Mouse (Mus musculus) right cerebral cortex, postnatal 25 days (tissue): ENCODE data around the gene Ccdc91.

Experiments
- DNase-seq: peaks from one replicate; pipeline ENCODE4 v3.0.0; 2022

Ccdc91 gene

DNA sequence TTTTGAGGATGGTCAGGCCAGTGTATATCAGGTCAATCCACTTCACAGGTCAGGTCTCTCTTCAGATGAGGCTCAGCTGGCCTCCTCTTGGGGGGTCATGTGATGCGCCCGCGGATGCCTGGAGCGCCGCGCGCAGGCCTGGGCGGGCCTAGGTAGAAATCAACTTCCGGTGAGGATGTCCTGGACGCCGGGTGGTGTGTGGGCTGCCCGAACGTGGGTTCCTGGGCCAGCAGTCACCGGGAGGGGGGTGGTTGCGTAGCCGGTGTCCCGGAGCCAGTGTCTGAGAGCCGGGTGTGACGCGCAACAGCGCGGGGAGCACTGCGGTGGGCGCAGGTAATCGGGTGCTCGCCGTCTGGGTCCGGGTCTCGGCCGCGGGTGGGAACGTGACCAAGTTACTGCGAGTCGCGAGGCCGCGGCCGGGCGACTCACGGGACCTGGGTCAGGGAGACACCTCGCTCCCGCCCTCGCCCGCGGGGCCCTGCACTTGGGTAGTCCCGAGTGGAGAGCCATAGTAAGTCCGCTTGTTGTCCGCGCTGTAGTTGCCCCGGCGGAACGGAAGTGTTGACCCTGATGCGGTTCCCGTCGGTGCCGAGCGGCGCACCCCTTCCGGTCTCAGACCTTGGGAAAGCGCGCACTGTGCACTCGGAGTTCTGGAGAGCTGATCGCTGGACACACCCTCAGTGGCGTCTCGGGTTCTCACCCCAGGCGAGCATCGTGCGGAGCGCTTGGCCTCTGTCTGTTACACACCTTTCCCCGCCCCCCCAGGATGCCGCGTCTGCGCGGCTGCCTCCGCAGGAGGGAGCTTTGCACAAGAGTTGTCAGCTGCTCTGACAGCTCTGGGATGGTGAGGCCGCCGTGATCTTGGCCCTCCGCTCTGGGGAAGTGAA is at the start of gene Ccdc91:
Gene Ccdc91, plus strand, starts transcription at position 102 of the 887 bp plus-strand sequence.
- DNase-seq: peak; percentile 88

DNA sequence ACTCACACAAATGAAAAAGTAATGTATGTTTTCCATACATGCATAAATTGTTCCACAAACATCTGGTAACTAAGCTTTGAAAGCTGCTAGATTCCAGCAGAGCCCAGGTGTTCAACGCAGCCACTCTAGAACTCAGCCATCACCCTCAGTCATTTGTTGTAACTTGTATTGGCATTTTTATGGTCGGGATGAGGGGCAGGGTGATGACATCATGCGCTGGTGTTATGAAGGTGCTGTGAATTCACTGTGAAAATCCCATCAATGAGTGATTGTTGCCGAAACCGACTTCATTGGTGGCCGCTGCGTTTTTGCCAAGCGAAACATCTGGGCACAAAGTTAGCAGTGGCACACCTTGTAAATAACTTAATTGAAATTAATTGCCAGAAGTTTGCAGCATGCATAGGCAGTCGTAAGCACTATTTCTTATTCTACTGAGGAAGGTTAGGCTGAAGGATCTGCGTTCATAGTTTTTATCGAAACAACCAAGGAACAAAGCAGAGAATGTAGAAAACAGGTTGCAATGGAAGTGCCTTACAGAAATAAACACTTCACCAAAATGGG is 48.6 kb upstream of the Ccdc91 start:
- no peak for DNase-seq

GRCm38 (mm10) chr6:147455775-147456174 is 19.9 kb upstream of the Ccdc91 start:
- no peak for DNase-seq

- no peak for DNase-seq
These were observed 16.9 kb upstream of the Ccdc91 start for GRCm38 (mm10) chr6:147458637-147459301.

- no peak for DNase-seq
These were observed 5.6 kb upstream of the Ccdc91 start for GRCm38 (mm10) chr6:147470016-147470415.

GRCm38 (mm10) chr6:147481141-147481540 is 5.5 kb downstream of the Ccdc91 start:
- DNase-seq: no peak

DNA sequence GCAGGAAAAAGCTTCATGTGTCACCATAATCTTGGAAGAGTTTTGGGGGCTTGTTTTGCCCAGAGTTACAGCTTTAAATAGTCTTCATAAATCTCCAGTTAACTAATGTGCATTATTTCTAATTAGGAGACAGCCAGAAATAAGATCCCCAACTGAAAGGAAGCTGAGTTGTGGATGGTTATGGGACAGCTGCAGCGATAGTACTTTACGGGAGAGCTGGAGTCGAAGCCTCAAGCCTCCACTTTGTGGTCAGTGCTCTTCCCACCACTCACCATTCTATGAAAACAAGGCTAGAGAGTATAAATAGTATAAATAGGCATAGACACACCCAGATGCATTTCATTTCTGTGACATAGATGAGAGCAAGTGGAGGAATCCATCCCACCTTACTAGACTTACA is 14.5 kb downstream of the Ccdc91 start:
- no peak for DNase-seq

DNA sequence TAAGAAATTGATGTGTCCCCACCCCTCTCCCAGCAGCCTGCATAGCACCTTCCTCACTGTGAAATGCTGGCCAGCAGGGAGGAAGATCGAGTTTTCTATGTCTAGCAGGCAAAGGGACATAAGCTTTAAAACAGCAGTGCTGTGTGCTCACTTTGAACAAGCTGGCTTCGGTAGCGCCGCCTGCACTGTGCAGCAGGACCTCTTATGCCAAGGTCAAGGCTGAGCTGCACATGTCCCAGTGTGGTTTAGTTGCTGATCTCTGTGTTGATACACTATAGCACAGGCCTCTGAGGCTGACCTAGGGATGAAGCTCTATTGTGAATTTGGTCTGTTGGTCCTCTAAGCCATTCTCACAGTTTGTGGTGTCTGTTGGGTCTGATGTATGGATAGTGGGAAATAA is 16.9 kb downstream of the Ccdc91 start:
- DNase-seq: no peak

GRCm38 (mm10) chr6:147501439-147501838 is 25.8 kb downstream of the Ccdc91 start:
- no peak for DNase-seq

DNA sequence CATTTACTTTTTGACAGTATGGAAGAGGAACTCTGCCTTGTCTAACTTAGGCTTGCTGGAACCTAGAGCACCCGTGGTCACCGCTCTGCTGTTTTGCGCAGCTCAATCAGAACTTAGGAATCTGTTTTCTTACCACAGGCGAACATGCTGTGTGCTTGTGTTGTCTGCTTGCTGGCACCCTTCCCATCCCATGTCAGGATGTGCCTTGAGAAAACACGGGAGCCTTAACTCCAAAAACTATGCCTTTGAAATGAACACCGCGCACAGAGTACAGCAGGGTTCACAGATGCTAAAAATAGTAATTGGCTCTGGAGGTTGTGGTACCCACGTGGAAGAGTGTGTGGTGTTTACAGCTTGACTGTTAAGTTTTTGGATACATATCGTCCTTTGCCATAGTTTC is 30.4 kb downstream of the Ccdc91 start:
- no peak for DNase-seq

GRCm38 (mm10) chr6:147506496-147506895 is 30.9 kb downstream of the Ccdc91 start:
- no peak for DNase-seq

DNA sequence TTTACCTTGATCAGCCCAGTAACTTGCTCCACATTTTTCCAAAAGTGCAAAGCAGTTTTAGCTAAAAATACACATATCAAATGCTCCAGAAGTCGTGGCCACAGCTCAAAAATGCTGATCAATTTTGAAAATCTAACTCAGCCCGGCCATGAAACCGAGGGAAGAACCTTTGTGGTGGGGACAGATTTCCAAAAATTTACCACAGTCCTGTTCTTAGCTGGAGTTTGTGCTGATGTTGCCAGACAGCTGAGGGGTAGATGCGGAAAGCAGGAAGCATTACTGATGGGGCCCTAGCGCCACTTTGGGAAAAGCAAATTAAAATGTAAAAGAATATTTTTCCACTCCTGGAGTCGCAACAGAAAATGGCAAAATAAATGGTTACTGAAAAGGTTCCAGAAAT is 31.6 kb downstream of the Ccdc91 start:
- DNase-seq: no peak

GRCm38 (mm10) chr6:147510516-147510915 is 34.9 kb downstream of the Ccdc91 start:
- no peak for DNase-seq

DNA sequence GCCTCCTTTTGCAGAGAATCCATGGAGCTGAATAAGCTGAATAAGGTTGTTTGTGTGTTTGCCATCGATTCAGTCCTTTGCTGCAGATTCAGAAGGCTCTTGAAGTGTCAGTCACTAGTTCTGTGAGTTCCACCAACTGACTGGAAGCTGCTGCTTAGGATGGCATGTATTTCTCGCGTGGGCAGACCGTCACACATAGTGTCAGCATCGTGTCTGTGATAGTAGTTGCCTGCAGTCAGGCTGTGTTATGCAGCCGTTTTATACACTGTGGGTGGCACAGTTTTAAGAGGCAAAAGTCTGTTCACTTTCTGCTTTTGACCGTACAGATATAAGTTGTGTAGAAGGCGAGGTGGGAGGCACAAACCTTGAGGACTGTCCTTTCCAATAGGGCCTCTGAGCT is 42.3 kb downstream of the Ccdc91 start:
- DNase-seq: peak; percentile 49

GRCm38 (mm10) chr6:147525236-147525635 is 49.6 kb downstream of the Ccdc91 start:
- DNase-seq: no peak

- no peak for DNase-seq
These were observed 59.3 kb downstream of the Ccdc91 start for GRCm38 (mm10) chr6:147534971-147535370.

GRCm38 (mm10) chr6:147538236-147538635 is 62.6 kb downstream of the Ccdc91 start:
- DNase-seq: no peak

- no peak for DNase-seq
These were observed 63.5 kb downstream of the Ccdc91 start for GRCm38 (mm10) chr6:147539056-147539600.

GRCm38 (mm10) chr6:147540942-147541341 is 65.3 kb downstream of the Ccdc91 start:
- no peak for DNase-seq

GRCm38 (mm10) chr6:147555591-147555990 is 80.0 kb downstream of the Ccdc91 start:
- no peak for DNase-seq

DNA sequence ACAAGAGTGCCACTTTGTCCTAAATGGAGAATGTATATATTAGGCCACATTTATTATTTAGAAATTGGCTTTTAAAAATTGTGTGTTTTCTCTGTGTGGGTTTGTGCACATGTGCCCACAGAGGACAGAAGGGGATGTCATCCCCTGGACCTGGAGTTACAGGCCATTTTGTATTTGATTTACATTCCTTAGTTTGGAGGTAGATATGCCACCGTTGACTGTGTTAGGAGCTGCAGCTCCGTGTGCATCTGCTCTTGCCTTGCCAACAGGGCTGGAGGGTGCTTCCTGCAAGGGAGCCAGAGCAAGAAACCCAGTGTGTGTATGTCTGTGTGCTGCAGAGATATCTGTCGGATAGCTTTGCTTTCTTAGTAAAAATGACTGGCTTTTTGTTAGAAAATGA is 83.7 kb downstream of the Ccdc91 start:
- DNase-seq: no peak

DNA sequence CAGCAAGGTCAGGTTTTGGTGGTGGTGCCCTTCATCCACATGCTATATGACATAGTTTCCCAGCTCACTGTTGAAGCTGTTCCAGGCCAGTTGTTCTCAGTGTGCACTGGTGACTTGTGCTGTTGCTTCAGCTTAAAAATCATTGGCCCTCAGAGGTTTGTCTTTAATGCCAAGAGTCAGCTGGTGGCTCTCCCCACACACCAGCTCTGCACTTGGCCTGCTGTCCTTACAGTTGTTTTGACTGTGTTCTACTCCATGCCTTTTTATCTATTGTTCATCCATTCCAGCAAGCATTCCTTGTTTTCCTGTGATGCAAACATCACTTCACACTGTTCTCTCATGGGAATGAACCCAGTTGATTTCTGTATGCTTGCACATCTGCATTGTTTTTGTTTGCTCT is 84.8 kb downstream of the Ccdc91 start:
- no peak for DNase-seq

DNA sequence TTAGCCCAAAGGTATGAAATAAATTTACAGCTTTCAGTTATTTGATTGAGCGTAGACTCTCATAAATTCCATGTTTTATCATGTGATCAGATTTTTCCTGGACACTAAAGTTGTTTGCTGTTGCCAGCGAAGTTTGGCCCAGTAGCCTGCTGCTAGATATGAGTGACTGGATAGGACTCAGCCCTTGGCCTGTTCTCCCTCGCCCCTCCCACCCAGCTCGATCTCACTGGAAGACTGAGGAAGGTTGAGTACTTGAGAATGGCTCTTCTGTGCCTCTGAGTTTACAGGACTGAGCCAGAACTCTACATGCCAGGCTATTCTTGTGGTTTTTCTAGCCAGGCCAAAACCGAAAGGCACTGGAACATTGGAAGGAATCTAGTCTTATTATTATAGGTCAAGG is 93.6 kb downstream of the Ccdc91 start:
- DNase-seq: no peak

DNA sequence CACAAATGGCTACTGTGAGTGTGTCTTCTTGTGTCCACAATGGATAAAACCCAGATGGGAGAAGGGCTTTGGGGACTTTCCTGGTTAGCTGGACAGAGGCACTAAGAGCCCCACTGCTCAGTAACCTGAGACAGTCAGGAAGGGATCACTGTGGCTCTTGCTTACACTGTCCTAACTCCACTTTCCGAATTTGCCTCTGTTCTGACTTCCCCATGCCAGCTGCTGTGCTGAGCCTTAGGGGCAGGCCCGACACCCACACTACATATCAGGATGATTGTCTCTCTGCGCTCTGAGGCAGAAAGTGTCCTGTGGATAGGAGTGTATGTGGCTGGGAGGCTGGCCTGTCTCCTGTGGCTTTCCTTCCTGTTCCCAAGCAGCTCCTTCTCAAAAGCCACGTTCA is 97.5 kb downstream of the Ccdc91 start:
- DNase-seq: no peak
